ENCODE assay signal across 8 mouse cellular contexts in the genomic region with DNA sequence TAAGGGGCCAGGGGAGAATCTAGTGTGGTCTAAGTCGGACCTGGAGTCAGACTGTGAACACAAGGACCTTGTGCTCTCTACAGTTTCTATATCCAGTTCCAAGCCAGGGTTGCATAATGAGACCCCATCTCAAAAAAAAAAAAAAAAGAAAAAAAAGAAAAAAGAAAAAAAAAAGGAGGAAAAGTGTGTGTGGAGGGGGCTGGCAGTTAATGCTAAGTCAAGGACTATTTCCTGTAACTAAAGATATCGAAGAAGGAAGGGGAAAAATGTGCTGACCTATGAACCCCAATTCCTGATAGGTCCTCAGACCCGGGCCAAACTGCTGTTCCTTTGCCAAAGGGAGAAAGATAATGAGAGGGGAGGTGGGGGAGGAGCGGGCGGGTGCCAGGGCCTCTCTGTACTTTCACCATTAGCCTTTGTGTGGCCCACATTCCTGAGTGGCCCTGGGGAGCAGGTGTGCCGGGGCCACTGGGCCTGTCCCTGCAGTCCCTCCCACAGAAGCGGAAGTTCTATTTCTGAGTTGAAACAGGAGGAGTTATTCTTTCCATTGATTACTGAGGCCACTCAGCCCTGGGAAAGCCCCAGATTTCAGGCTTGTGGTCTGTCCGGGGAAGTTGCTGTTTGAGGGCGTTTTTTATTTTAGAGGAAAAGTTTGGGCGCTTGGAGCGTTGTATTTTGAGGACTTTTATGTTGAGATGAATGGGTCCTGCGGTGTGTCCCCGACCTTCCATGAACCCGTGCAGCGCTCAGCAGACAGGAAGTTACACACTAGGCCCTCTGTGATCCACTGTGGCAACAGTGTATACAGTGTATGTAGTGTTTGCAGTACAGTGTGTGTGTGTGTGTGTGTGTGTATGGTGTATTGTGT. TPM values are rescaled to one million over a fixed set of nuclear protein-coding genes. Genes with fewer than 3 reads are reported as not detected.
DNase-seq lines count a peak whose midpoint lies in the region; ATAC-seq and TF ChIP-seq lines count a peak whose summit lies in the region.

No protein-coding gene starts in this region.

- no peak overlapping the region for H3K4me2 ChIP-seq in embryonic facial prominence, embryonic 14.5 days (ENCODE audit: low read depth, low read length)
- peak overlapping the region; percentile 14; the same call in 1 of the 2 replicates for H3K4me2 ChIP-seq in lung, postnatal 0 days (replicated peaks; ENCODE audit: low read depth, low read length)
- no peak overlapping the region for H3K4me2 ChIP-seq in stomach, postnatal 0 days (replicated peaks; ENCODE audit: low read depth)

- WGBS in spleen, adult 2 months = 7% methylated on average over 15 of the region's 15 CpGs
- 21% methylated on average over 15 of the region's 15 CpGs for WGBS in embryonic facial prominence, embryonic 14.5 days
- 36% methylated on average over 15 of the region's 15 CpGs for WGBS in kidney, adult 2 months
- WGBS in lung, postnatal 0 days = 14% methylated on average over 15 of the region's 15 CpGs
- WGBS in stomach, postnatal 0 days = 25% methylated on average over 15 of the region's 15 CpGs
- WGBS in cerebellum, adult 2 months = 62% methylated on average over 15 of the region's 15 CpGs

- H3K9me3 ChIP-seq in embryonic facial prominence, embryonic 14.5 days (ENCODE audit: control insufficient read depth, low read length) = 0 out of 2 replicates have a peak, but pooled peaks cover 4% of the 10 kb centered on the region
- no peaks in the 10 kb centered on the region for H3K9me3 ChIP-seq in lung, postnatal 0 days (ENCODE audit: low read length)
- no peaks in the 10 kb centered on the region for H3K9me3 ChIP-seq in stomach, postnatal 0 days (ENCODE audit: control insufficient read depth, low read length)

- DNase-seq in spleen, adult 2 months (ENCODE audit: low read depth in 1 of 2, low spot score in 2 of 2) = peak; percentile 53 to 68
- DNase-seq in spleen, postnatal 14 days (ENCODE audit: low spot score in 2 of 2) = no peak
- DNase-seq in embryonic facial prominence, embryonic 14.5 days (ENCODE audit: low spot score) = peak; percentile 68
- peak; percentile 72 for DNase-seq in kidney, adult 2 months
- peak; percentile 77 for DNase-seq in lung, postnatal 0 days (ENCODE audit: low spot score)
- DNase-seq in stomach, postnatal 0 days (ENCODE audit: low spot score) = peak; percentile 87
- no peak for DNase-seq in cerebellum, adult 2 months
- no peak for DNase-seq in cerebellum, postnatal 10 days

- H3K27ac ChIP-seq in spleen, adult 2 months (ENCODE audit: insufficient read depth, low read length) = peak overlapping the region; percentile 78
- peak overlapping the region; percentile 75 for H3K27ac ChIP-seq in embryonic facial prominence, embryonic 14.5 days (replicated peaks; ENCODE audit: low read depth, low read length)
- H3K27ac ChIP-seq in kidney, adult 2 months (ENCODE audit: insufficient read depth, low read depth, low read length) = peak overlapping the region; percentile 53
- peak overlapping the region; percentile 38; the same call in 1 of the 2 replicates for H3K27ac ChIP-seq in lung, postnatal 0 days (ENCODE audit: low read length)
- H3K27ac ChIP-seq in stomach, postnatal 0 days (replicated peaks) = peak overlapping the region; percentile 77
- H3K27ac ChIP-seq in cerebellum, adult 2 months (ENCODE audit: insufficient read depth, low read length) = no peak overlapping the region

- peaks cover 15% of the 10 kb centered on the region for H3K36me3 ChIP-seq in spleen, adult 2 months (ENCODE audit: control insufficient read depth, insufficient read depth, low read length)
- no peaks in the 10 kb centered on the region for H3K36me3 ChIP-seq in embryonic facial prominence, embryonic 14.5 days (ENCODE audit: control insufficient read depth, insufficient read depth, low read length)
- peaks cover 1% of the 10 kb centered on the region for H3K36me3 ChIP-seq in kidney, adult 2 months (ENCODE audit: control insufficient read depth, insufficient read depth, low read length)
- peaks cover 7% of the 10 kb centered on the region; the same call in 1 of the 2 replicates for H3K36me3 ChIP-seq in lung, postnatal 0 days (ENCODE audit: insufficient read depth, low read length)
- no peaks in the 10 kb centered on the region for H3K36me3 ChIP-seq in stomach, postnatal 0 days (ENCODE audit: control insufficient read depth, insufficient read depth, low read length)

- no peak for TF ChIP-seq CTCF in spleen, adult 2 months (IDR thresholded peaks at IDR 0.05; ENCODE audit: extremely low read depth, insufficient read depth, insufficient read length, insufficient replicate concordance)
- TF ChIP-seq CTCF in kidney, adult 2 months (conservative IDR thresholded peaks at IDR 0.05; ENCODE audit: insufficient read depth, insufficient read length, low read depth, low read length) = no peak
- TF ChIP-seq CTCF in lung, postnatal 0 days (IDR thresholded peaks at IDR 0.05) = no peak
- TF ChIP-seq CTCF in stomach, postnatal 0 days (IDR thresholded peaks at IDR 0.05; ENCODE audit: low read depth) = no peak
- no peak for TF ChIP-seq CTCF in cerebellum, adult 2 months (IDR thresholded peaks at IDR 0.05; ENCODE audit: borderline replicate concordance, insufficient read depth, low read depth, low read length)

- ATAC-seq in embryonic facial prominence, embryonic 14.5 days (ENCODE audit: low read depth) = peak; percentile 88
- ATAC-seq in lung, postnatal 0 days = peak; percentile 82
- ATAC-seq in stomach, postnatal 0 days (ENCODE audit: low FRiP score, low TSS enrichment) = peak; percentile 96

- TF ChIP-seq POLR2A in spleen, adult 2 months (IDR thresholded peaks at IDR 0.05; ENCODE audit: low read depth, low read length) = no peak
- no peak for TF ChIP-seq POLR2A in kidney, adult 2 months (IDR thresholded peaks at IDR 0.05; ENCODE audit: low read depth, low read length)
- TF ChIP-seq POLR2A in cerebellum, adult 2 months (IDR thresholded peaks at IDR 0.05; ENCODE audit: borderline replicate concordance, insufficient read depth, low read length) = no peak

- no peak overlapping the region for H3K4me3 ChIP-seq in spleen, adult 2 months (ENCODE audit: extremely low read depth, insufficient read depth, insufficient read length)
- H3K4me3 ChIP-seq in embryonic facial prominence, embryonic 14.5 days (ENCODE audit: low read depth, low read length) = no peak overlapping the region
- H3K4me3 ChIP-seq in kidney, adult 2 months (ENCODE audit: insufficient read depth, low read depth, low read length) = no peak overlapping the region
- H3K4me3 ChIP-seq in lung, postnatal 0 days (ENCODE audit: low read depth, low read length) = no peak overlapping the region
- no peak overlapping the region for H3K4me3 ChIP-seq in stomach, postnatal 0 days (ENCODE audit: low read depth, low read length)
- no peak overlapping the region for H3K4me3 ChIP-seq in cerebellum, adult 2 months (replicated peaks; ENCODE audit: insufficient read depth, low read depth, low read length)

- H3K9ac ChIP-seq in embryonic facial prominence, embryonic 14.5 days (ENCODE audit: low read depth, low read length) = no peak overlapping the region
- H3K9ac ChIP-seq in lung, postnatal 0 days (replicated peaks; ENCODE audit: low read depth) = no peak overlapping the region
- no peak overlapping the region for H3K9ac ChIP-seq in stomach, postnatal 0 days (ENCODE audit: low read length)

- TF ChIP-seq EP300 in lung, postnatal 0 days (IDR thresholded peaks at IDR 0.05) = 0 out of 2 replicates have a peak, but pooled peaks have one; percentile 31
- TF ChIP-seq EP300 in stomach, postnatal 0 days (optimal IDR thresholded peaks at IDR 0.05) = no peak

- peaks cover 44% of the 10 kb centered on the region for H3K4me1 ChIP-seq in spleen, adult 2 months (ENCODE audit: control insufficient read depth, insufficient read depth, insufficient read length)
- H3K4me1 ChIP-seq in embryonic facial prominence, embryonic 14.5 days (ENCODE audit: control insufficient read depth, insufficient read depth, low read length) = peaks cover 6% of the 10 kb centered on the region; the same call in 1 of the 2 replicates
- peaks cover 5% of the 10 kb centered on the region; the same call in 1 of the 2 replicates for H3K4me1 ChIP-seq in kidney, adult 2 months (ENCODE audit: control insufficient read depth, insufficient read depth, low read length)
- H3K4me1 ChIP-seq in lung, postnatal 0 days (ENCODE audit: insufficient read depth, low read depth, low read length) = no peaks in the 10 kb centered on the region; the same call in 1 of the 2 replicates
- no peaks in the 10 kb centered on the region for H3K4me1 ChIP-seq in stomach, postnatal 0 days (replicated peaks; ENCODE audit: control insufficient read depth, insufficient read depth)
- no peaks in the 10 kb centered on the region; the same call in 1 of the 2 replicates for H3K4me1 ChIP-seq in cerebellum, adult 2 months (ENCODE audit: control insufficient read depth, insufficient read depth, low read length)

- H3K27me3 ChIP-seq in spleen, adult 2 months (ENCODE audit: control insufficient read depth, insufficient read depth, low read length) = no peaks in the 10 kb centered on the region
- no peaks in the 10 kb centered on the region for H3K27me3 ChIP-seq in embryonic facial prominence, embryonic 14.5 days (replicated peaks; ENCODE audit: control insufficient read depth, insufficient read depth, low read length)
- H3K27me3 ChIP-seq in kidney, adult 2 months (replicated peaks; ENCODE audit: control insufficient read depth, insufficient read depth, low read length) = no peaks in the 10 kb centered on the region
- H3K27me3 ChIP-seq in lung, postnatal 0 days (replicated peaks; ENCODE audit: insufficient read depth, low read length) = no peaks in the 10 kb centered on the region
- H3K27me3 ChIP-seq in stomach, postnatal 0 days (ENCODE audit: control insufficient read depth, insufficient read depth, low read length) = no peaks in the 10 kb centered on the region
- H3K27me3 ChIP-seq in cerebellum, adult 2 months (ENCODE audit: control insufficient read depth, insufficient read depth, low read length) = no peaks in the 10 kb centered on the region

RNA-seq across cellular contexts. Expression of gene Tatdn2, which starts 28.3 kb away (rescaled TPM):
- 24.3 and 27.4 TPM in 2 replicates for polyA plus RNA-seq in spleen, adult 2 months (2012; rRNA removed)
- 0.94 and 1.9 TPM in 2 replicates for polyA plus RNA-seq in embryonic facial prominence, embryonic 14.5 days (2014; fragmentation: Nextera tagmentation; extraction: Ambion mirVana)
- polyA plus RNA-seq in kidney, adult 2 months (2012; rRNA removed) = 32.9 and 35.5 TPM in 2 replicates
- polyA plus RNA-seq in lung, postnatal 0 days (2015; fragmentation: Nextera tagmentation; extraction: Ambion mirVana) = 1.1 and 1.3 TPM in 2 replicates
- polyA plus RNA-seq in stomach, postnatal 0 days (2015; fragmentation: Nextera tagmentation; extraction: Ambion mirVana) = 0.73 and 0.97 TPM in 2 replicates
- polyA plus RNA-seq in cerebellum, adult 2 months (2012; rRNA removed) = 28.9 and 31.0 TPM in 2 replicates

RNA-seq across cellular contexts. Expression of gene Irak2, which starts 30.3 kb away (rescaled TPM):
- polyA plus RNA-seq in spleen, adult 2 months (2012; rRNA removed) = 42.4 and 56.2 TPM in 2 replicates
- polyA plus RNA-seq in embryonic facial prominence, embryonic 14.5 days (2014; fragmentation: Nextera tagmentation; extraction: Ambion mirVana) = 2.2 and 2.5 TPM in 2 replicates
- polyA plus RNA-seq in kidney, adult 2 months (2012; rRNA removed) = 53.8 and 67.1 TPM in 2 replicates
- 15.6 and 16.1 TPM in 2 replicates for polyA plus RNA-seq in lung, postnatal 0 days (2015; fragmentation: Nextera tagmentation; extraction: Ambion mirVana)
- 9.6 and 10.2 TPM in 2 replicates for polyA plus RNA-seq in stomach, postnatal 0 days (2015; fragmentation: Nextera tagmentation; extraction: Ambion mirVana)
- polyA plus RNA-seq in cerebellum, adult 2 months (2012; rRNA removed) = 15.5 and 19.5 TPM in 2 replicates

RNA-seq across cellular contexts. Expression of gene Vhl, which starts 44.8 kb away (rescaled TPM):
- 18.7 and 19.3 TPM in 2 replicates for polyA plus RNA-seq in spleen, adult 2 months (2012; rRNA removed)
- polyA plus RNA-seq in embryonic facial prominence, embryonic 14.5 days (2014; fragmentation: Nextera tagmentation; extraction: Ambion mirVana) = 48.7 and 53.0 TPM in 2 replicates
- 19.0 and 24.6 TPM in 2 replicates for polyA plus RNA-seq in kidney, adult 2 months (2012; rRNA removed)
- polyA plus RNA-seq in lung, postnatal 0 days (2015; fragmentation: Nextera tagmentation; extraction: Ambion mirVana) = 28.2 and 30.6 TPM in 2 replicates
- 23.4 and 24.3 TPM in 2 replicates for polyA plus RNA-seq in stomach, postnatal 0 days (2015; fragmentation: Nextera tagmentation; extraction: Ambion mirVana)
- 43.9 and 50.1 TPM in 2 replicates for polyA plus RNA-seq in cerebellum, adult 2 months (2012; rRNA removed)

RNA-seq across cellular contexts. Expression of gene Ghrl, which starts 51.2 kb away (rescaled TPM):
- polyA plus RNA-seq in spleen, adult 2 months (2012; rRNA removed) = 0.54 TPM in 1 of 2 replicates, not detected in the other
- polyA plus RNA-seq in embryonic facial prominence, embryonic 14.5 days (2014; fragmentation: Nextera tagmentation; extraction: Ambion mirVana) = 0.61 TPM in 1 of 2 replicates, not detected in the other
- polyA plus RNA-seq in kidney, adult 2 months (2012; rRNA removed) = 0.09 TPM in 1 of 2 replicates, not detected in the other
- polyA plus RNA-seq in lung, postnatal 0 days (2015; fragmentation: Nextera tagmentation; extraction: Ambion mirVana) = 5.5 and 6.0 TPM in 2 replicates
- 514 and 560 TPM in 2 replicates for polyA plus RNA-seq in stomach, postnatal 0 days (2015; fragmentation: Nextera tagmentation; extraction: Ambion mirVana)
- polyA plus RNA-seq in cerebellum, adult 2 months (2012; rRNA removed) = 0.73 and 1.4 TPM in 2 replicates

Comparison
In these comparisons a context has a peak if more than half of its experiments do, and no peak if none do; other contexts are left out.
1. DNase-seq: peak in spleen, adult 2 months (2 of 2), embryonic facial prominence, embryonic 14.5 days (single experiment), kidney, adult 2 months (single experiment), lung, postnatal 0 days (single experiment) and stomach, postnatal 0 days (single experiment); none in spleen, postnatal 14 days (0 of 2), cerebellum, adult 2 months (0 of 2) and cerebellum, postnatal 10 days (0 of 2).
2. Peak in every context shown above with its lines, with median percentiles within 50 percentile points of each other: ATAC-seq.